Mouse (Mus musculus): Measurements from ENCODE around the gene Sirt3. TPM values are rescaled to one million over a fixed set of nuclear protein-coding genes. Genes with fewer than 3 reads are reported as not detected.

Sirt3 gene
- total and polyA plus RNA-seq, 2 experiments from 2014 or later: 71.6 to 75.6 TPM

GRCm38 (mm10) chr7:140920418-140921029 is 38.4 kb upstream of the Sirt3 start, which contains the start of gene Nlrp6:
Gene Nlrp6, plus strand, starts transcription at chr7:140920902.
- Histone ChIP-seq H3K4me3 (ENCODE audit: low read length) (no peak within 1 kb of the TSS; the same call in 1 of the 2 replicates), H3K4me1 (ENCODE audit: insufficient read depth, low read length) (peaks cover 13% of the 10 kb centered on the region), H3K36me3 (ENCODE audit: insufficient read depth, low read length) (no peaks in the 10 kb centered on the region), H3K27me3 (ENCODE audit: insufficient read depth, low read length) (peaks cover 49% of the 10 kb centered on the region), H3K9me3 (ENCODE audit: low read length) (no peaks in the 10 kb centered on the region), H3K4me2 (ENCODE audit: low read depth, low read length) (peak within 1 kb of the TSS; percentile 96), H3K27ac (no peak within 1 kb of the TSS), H3K9ac (replicated peaks; ENCODE audit: low read length) (no peak within 1 kb of the TSS)
- ATAC-seq (no peak), DNase-seq (ENCODE audit: low spot score) (no peak)
- WGBS: 84% methylated on average over 8 of the region's 8 CpGs
- TF ChIP-seq CTCF (IDR thresholded peaks at IDR 0.05; ENCODE audit: low read depth): no peak

GRCm38 (mm10) chr7:140919911-140920310 is 37.8 kb upstream of the Sirt3 start:
- TF ChIP-seq CTCF (IDR thresholded peaks at IDR 0.05; ENCODE audit: low read depth): no peak
- peaks cover 49% of the 10 kb centered on the region for H3K27me3 ChIP-seq (ENCODE audit: insufficient read depth, low read length)
- DNase-seq (ENCODE audit: low spot score) (no peak), ATAC-seq (no peak)
- H3K9me3 ChIP-seq (ENCODE audit: low read length): no peaks in the 10 kb centered on the region
- no peak overlapping the region for H3K4me3 ChIP-seq (ENCODE audit: low read length)
- H3K27ac ChIP-seq: no peak overlapping the region
- H3K36me3 ChIP-seq (ENCODE audit: insufficient read depth, low read length): no peaks in the 10 kb centered on the region
- WGBS: 79% methylated on average over 4 of the region's 4 CpGs
- H3K4me2 ChIP-seq (ENCODE audit: low read depth, low read length): no peak overlapping the region
- no peak overlapping the region for H3K9ac ChIP-seq (replicated peaks; ENCODE audit: low read length)
- peaks cover 13% of the 10 kb centered on the region for H3K4me1 ChIP-seq (ENCODE audit: insufficient read depth, low read length)

GRCm38 (mm10) chr7:140914031-140914690 is 32.1 kb upstream of the Sirt3 start:
- Histone ChIP-seq H3K36me3 (ENCODE audit: insufficient read depth, low read length) (no peaks in the 10 kb centered on the region), H3K9me3 (ENCODE audit: low read length) (no peaks in the 10 kb centered on the region), H3K4me1 (ENCODE audit: insufficient read depth, low read length) (no peaks in the 10 kb centered on the region), H3K4me3 (ENCODE audit: low read length) (no peak overlapping the region), H3K4me2 (ENCODE audit: low read depth, low read length) (no peak overlapping the region), H3K27ac (no peak overlapping the region), H3K27me3 (ENCODE audit: insufficient read depth, low read length) (0 out of 2 replicates have a peak, but pooled peaks cover 4% of the 10 kb centered on the region), H3K9ac (replicated peaks; ENCODE audit: low read length) (no peak overlapping the region)
- WGBS: 86% methylated on average over 8 of the region's 8 CpGs
- DNase-seq (ENCODE audit: low spot score) (no peak), ATAC-seq (no peak)
- TF ChIP-seq CTCF (IDR thresholded peaks at IDR 0.05; ENCODE audit: low read depth): no peak

GRCm38 (mm10) chr7:140912846-140913482 is 30.9 kb upstream of the Sirt3 start:
- H3K36me3 ChIP-seq (ENCODE audit: insufficient read depth, low read length): no peaks in the 10 kb centered on the region
- no peak overlapping the region for H3K4me3 ChIP-seq (ENCODE audit: low read length)
- ATAC-seq: no peak
- no peak overlapping the region for H3K4me2 ChIP-seq (ENCODE audit: low read depth, low read length)
- no peaks in the 10 kb centered on the region for H3K9me3 ChIP-seq (ENCODE audit: low read length)
- 76% methylated on average over 5 of the region's 5 CpGs for WGBS
- no peak overlapping the region for H3K9ac ChIP-seq (replicated peaks; ENCODE audit: low read length)
- no peak for TF ChIP-seq CTCF (IDR thresholded peaks at IDR 0.05; ENCODE audit: low read depth)
- DNase-seq (ENCODE audit: low spot score): no peak
- no peak overlapping the region for H3K27ac ChIP-seq
- H3K27me3 ChIP-seq (ENCODE audit: insufficient read depth, low read length): 0 out of 2 replicates have a peak, but pooled peaks cover under 1% of the 10 kb centered on the region
- H3K4me1 ChIP-seq (ENCODE audit: insufficient read depth, low read length): peaks cover 5% of the 10 kb centered on the region; the same call in 1 of the 2 replicates

- H3K9ac ChIP-seq (replicated peaks; ENCODE audit: low read length): no peak overlapping the region
- H3K9me3 ChIP-seq (ENCODE audit: low read length): no peaks in the 10 kb centered on the region
- H3K4me3 ChIP-seq (ENCODE audit: low read length): no peak overlapping the region
- DNase-seq (ENCODE audit: low spot score) (no peak), ATAC-seq (no peak)
- no peaks in the 10 kb centered on the region for H3K36me3 ChIP-seq (ENCODE audit: insufficient read depth, low read length)
- H3K27me3 ChIP-seq (ENCODE audit: insufficient read depth, low read length): no peaks in the 10 kb centered on the region
- 63% methylated on average over 3 of the region's 3 CpGs for WGBS
- peaks cover 5% of the 10 kb centered on the region; the same call in 1 of the 2 replicates for H3K4me1 ChIP-seq (ENCODE audit: insufficient read depth, low read length)
- H3K27ac ChIP-seq: no peak overlapping the region
- no peak for TF ChIP-seq CTCF (IDR thresholded peaks at IDR 0.05; ENCODE audit: low read depth)
- H3K4me2 ChIP-seq (ENCODE audit: low read depth, low read length): no peak overlapping the region
These were observed 30.2 kb upstream of the Sirt3 start for GRCm38 (mm10) chr7:140912293-140912692.

GRCm38 (mm10) chr7:140908634-140909107 is 26.6 kb upstream of the Sirt3 start:
- Histone ChIP-seq H3K4me2 (ENCODE audit: low read depth, low read length) (peak overlapping the region; percentile 83), H3K27ac (no peak overlapping the region), H3K36me3 (ENCODE audit: insufficient read depth, low read length) (no peaks in the 10 kb centered on the region), H3K4me3 (ENCODE audit: low read length) (peak overlapping the region; percentile 38), H3K27me3 (ENCODE audit: insufficient read depth, low read length) (no peaks in the 10 kb centered on the region), H3K4me1 (ENCODE audit: insufficient read depth, low read length) (peaks cover 5% of the 10 kb centered on the region; the same call in 1 of the 2 replicates), H3K9ac (replicated peaks; ENCODE audit: low read length) (0 out of 2 replicates have a peak overlapping the region, but pooled peaks have one; percentile 13), H3K9me3 (ENCODE audit: low read length) (no peaks in the 10 kb centered on the region)
- DNase-seq (ENCODE audit: low spot score) (peak; percentile 78), ATAC-seq (peak; percentile 77)
- peak; percentile 88 for TF ChIP-seq CTCF (IDR thresholded peaks at IDR 0.05; ENCODE audit: low read depth)
- WGBS: 1% methylated on average over 19 of the region's 19 CpGs

Data from hindbrain, postnatal 0 days (tissue).